Mouse (Mus musculus): ENCODE measurements around the gene Fmc1. TPM values are rescaled to one million over a fixed set of nuclear protein-coding genes. Genes with fewer than 3 reads are reported as not detected.

Gene Fmc1
- polyA plus RNA-seq (2012; rRNA removed): 83.1 and 139 TPM in 2 replicates

DNA sequence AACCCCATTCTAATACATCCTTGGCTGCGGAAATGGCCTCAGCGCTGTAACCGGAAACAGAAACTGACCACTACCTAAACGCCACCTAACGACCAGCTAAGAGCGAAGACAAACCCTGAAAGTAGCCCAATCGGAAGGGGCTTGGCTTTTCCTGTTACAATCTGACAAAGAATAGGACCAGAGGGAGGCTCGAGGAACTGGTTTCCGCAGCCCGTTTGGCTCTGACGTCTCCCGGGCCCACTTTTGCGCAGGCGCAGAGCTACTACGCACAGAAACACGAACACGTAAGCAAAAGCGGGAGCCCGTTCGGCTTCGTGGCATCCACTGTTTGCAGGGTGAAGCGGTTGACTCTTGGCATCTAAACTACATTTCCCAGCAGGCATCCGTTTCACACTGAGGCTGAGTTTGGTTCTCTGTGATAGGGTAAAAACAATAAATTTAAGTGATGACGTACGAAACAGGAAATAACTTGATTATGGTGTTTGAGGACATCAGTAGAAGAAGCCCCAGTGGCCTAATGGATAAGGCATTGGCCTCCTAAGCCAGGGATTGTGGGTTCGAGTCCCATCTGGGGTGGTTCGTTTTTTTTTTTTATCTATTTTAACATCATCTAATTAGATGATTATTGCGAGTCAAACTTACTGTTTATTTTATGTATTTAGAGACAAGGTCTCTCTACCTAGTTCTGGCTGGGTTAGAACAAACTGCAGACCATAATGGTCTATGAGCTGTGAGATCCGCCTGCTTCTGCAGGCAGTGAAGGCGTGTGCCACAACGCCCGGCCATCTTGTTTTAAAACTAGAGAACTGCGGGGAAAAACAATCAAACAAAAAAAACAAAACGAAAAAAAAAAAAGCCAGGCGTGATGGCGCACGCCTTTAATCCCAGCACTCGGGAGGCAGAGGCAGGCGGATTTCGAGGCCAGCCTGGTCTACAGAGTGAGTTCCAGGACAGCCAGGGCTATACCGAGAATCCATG, at the start of gene Fmc1:
Fmc1 (plus strand) TSS at position 75 of the 978 bp plus-strand sequence.
- peak within 1 kb of the TSS; percentile 79 for H3K4me3 ChIP-seq (ENCODE audit: extremely low read depth, insufficient read depth, insufficient read length)
- peak within 1 kb of the TSS; percentile 95 for H3K27ac ChIP-seq (ENCODE audit: insufficient read depth, low read length)
- no peaks in the 10 kb centered on the region for H3K36me3 ChIP-seq (ENCODE audit: control insufficient read depth, insufficient read depth, low read length)
- peak; percentile 95 to 99 for DNase-seq (ENCODE audit: low read depth in 1 of 2, low spot score in 2 of 2)
- WGBS: 2% methylated on average over 41 of the region's 41 CpGs
- H3K27me3 ChIP-seq (ENCODE audit: control insufficient read depth, insufficient read depth, low read length): no peaks in the 10 kb centered on the region
- no peaks in the 10 kb centered on the region for H3K4me1 ChIP-seq (ENCODE audit: control insufficient read depth, insufficient read depth, insufficient read length)
- TF ChIP-seq CTCF (IDR thresholded peaks at IDR 0.05; ENCODE audit: extremely low read depth, insufficient read depth, insufficient read length, insufficient replicate concordance): no peak
- peak; percentile 82 for TF ChIP-seq POLR2A (IDR thresholded peaks at IDR 0.05; ENCODE audit: low read depth, low read length)

DNA sequence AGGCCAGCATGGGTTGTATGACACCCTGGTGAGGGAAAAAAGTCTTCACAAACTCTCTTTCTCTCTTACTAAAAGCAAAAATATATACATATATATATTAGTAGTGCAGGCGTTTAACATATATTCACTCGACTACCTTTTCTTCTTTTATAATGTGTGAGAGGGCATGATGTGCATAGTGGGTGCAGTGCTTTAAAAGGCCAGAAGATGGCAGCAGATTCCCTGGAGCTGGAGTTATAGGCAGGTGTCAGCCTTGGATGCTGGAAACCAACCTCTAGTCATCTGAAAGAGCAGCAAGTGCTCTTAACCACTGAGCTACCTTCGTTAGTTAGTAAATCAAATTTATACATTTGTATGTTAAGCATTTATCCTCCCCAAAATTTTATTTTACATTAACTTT, 40.8 kb upstream of the Fmc1 start:
- no peak overlapping the region for H3K27ac ChIP-seq (ENCODE audit: insufficient read depth, low read length)
- no peaks in the 10 kb centered on the region for H3K4me1 ChIP-seq (ENCODE audit: control insufficient read depth, insufficient read depth, insufficient read length)
- no peak overlapping the region for H3K4me3 ChIP-seq (ENCODE audit: extremely low read depth, insufficient read depth, insufficient read length)
- H3K36me3 ChIP-seq (ENCODE audit: control insufficient read depth, insufficient read depth, low read length): peaks cover 13% of the 10 kb centered on the region
- peak; percentile 15 to 50 for DNase-seq (ENCODE audit: low read depth in 1 of 2, low spot score in 2 of 2)
- WGBS: 84% methylated on average over 3 of the region's 3 CpGs
- H3K27me3 ChIP-seq (ENCODE audit: control insufficient read depth, insufficient read depth, low read length): no peaks in the 10 kb centered on the region
- TF ChIP-seq POLR2A (IDR thresholded peaks at IDR 0.05; ENCODE audit: low read depth, low read length) (no peak), CTCF (IDR thresholded peaks at IDR 0.05; ENCODE audit: extremely low read depth, insufficient read depth, insufficient read length, insufficient replicate concordance) (peak; percentile 65; the same call in 1 of the 2 replicates)

DNA sequence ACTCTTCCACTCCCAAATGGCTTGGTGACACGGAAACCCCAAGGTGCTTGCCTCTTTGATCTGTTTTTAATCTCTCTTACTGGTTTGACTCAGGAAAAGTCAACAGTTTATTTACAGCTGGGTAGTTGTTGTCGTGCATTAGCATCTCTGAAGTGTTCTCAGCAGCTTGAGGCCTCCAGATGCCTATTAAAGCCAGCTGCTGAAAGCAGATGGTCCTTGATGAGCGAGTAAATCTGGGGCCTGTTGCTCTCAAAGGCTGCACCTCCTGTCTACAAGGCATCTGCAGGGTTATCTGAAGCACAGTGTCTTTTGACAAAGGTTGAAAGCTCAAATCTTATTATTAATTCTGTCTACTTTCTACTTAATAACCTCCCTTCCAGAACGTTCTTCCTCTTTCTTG, 37.7 kb upstream of the Fmc1 start:
- H3K36me3 ChIP-seq (ENCODE audit: control insufficient read depth, insufficient read depth, low read length): peaks cover 12% of the 10 kb centered on the region
- no peaks in the 10 kb centered on the region for H3K4me1 ChIP-seq (ENCODE audit: control insufficient read depth, insufficient read depth, insufficient read length)
- H3K27ac ChIP-seq (ENCODE audit: insufficient read depth, low read length): no peak overlapping the region
- DNase-seq (ENCODE audit: low read depth in 1 of 2, low spot score in 2 of 2): no peak
- H3K4me3 ChIP-seq (ENCODE audit: extremely low read depth, insufficient read depth, insufficient read length): no peak overlapping the region
- no peak for TF ChIP-seq POLR2A (IDR thresholded peaks at IDR 0.05; ENCODE audit: low read depth, low read length)
- no peak for TF ChIP-seq CTCF (IDR thresholded peaks at IDR 0.05; ENCODE audit: extremely low read depth, insufficient read depth, insufficient read length, insufficient replicate concordance)
- H3K27me3 ChIP-seq (ENCODE audit: control insufficient read depth, insufficient read depth, low read length): no peaks in the 10 kb centered on the region
- WGBS: 84% methylated on average over 4 of the region's 4 CpGs

DNA sequence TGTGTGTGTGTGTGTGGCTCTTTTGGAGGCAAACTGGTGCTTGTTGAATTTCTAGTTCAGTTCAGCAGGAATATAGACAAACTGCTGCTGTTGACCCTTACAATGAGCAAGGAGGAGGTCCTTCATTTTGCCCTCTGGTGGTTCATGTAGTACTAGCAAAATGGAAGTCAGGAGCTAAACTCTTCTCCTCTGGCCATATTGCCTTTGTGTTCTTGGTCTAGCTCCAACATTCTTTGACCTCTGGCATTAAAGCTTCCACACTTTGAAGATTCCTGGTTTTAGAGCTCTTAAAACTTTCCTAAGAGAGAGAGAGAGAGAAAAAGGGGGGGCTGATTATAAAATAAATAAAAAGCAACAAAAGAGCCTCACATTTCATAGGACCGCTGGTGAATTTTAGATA, 21.2 kb upstream of the Fmc1 start:
- DNase-seq (ENCODE audit: low read depth in 1 of 2, low spot score in 2 of 2): no peak
- H3K36me3 ChIP-seq (ENCODE audit: control insufficient read depth, insufficient read depth, low read length): no peaks in the 10 kb centered on the region
- no peak overlapping the region for H3K4me3 ChIP-seq (ENCODE audit: extremely low read depth, insufficient read depth, insufficient read length)
- WGBS: 96% methylated on average over 1 of the region's 1 CpGs
- no peak for TF ChIP-seq POLR2A (IDR thresholded peaks at IDR 0.05; ENCODE audit: low read depth, low read length)
- no peak for TF ChIP-seq CTCF (IDR thresholded peaks at IDR 0.05; ENCODE audit: extremely low read depth, insufficient read depth, insufficient read length, insufficient replicate concordance)
- H3K4me1 ChIP-seq (ENCODE audit: control insufficient read depth, insufficient read depth, insufficient read length): no peaks in the 10 kb centered on the region
- no peak overlapping the region for H3K27ac ChIP-seq (ENCODE audit: insufficient read depth, low read length)
- no peaks in the 10 kb centered on the region for H3K27me3 ChIP-seq (ENCODE audit: control insufficient read depth, insufficient read depth, low read length)

DNA sequence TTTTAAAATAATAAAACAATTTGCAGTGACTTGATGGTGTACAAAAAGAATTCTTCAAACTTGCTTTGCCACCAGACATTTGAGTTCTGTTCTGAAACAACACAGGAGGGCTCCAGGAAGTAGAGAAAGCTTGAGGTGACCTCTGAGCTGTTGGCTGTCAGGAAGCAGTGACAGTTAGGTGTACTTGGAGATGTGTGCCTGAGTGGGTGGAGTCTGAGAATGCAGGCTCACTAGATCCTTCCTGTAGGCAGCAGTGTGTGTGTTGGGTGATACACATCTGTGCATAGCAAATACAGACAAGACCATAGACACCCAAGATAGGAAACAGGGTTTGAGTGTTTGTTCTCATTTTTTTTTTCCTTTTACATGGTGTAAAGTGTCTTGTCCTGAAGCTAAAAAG, 20.5 kb upstream of the Fmc1 start:
- TF ChIP-seq CTCF (IDR thresholded peaks at IDR 0.05; ENCODE audit: extremely low read depth, insufficient read depth, insufficient read length, insufficient replicate concordance) (no peak), POLR2A (IDR thresholded peaks at IDR 0.05; ENCODE audit: low read depth, low read length) (no peak)
- no peak overlapping the region for H3K27ac ChIP-seq (ENCODE audit: insufficient read depth, low read length)
- no peaks in the 10 kb centered on the region for H3K27me3 ChIP-seq (ENCODE audit: control insufficient read depth, insufficient read depth, low read length)
- DNase-seq (ENCODE audit: low read depth in 1 of 2, low spot score in 2 of 2): no peak
- no peak overlapping the region for H3K4me3 ChIP-seq (ENCODE audit: extremely low read depth, insufficient read depth, insufficient read length)
- no peaks in the 10 kb centered on the region for H3K4me1 ChIP-seq (ENCODE audit: control insufficient read depth, insufficient read depth, insufficient read length)
- H3K36me3 ChIP-seq (ENCODE audit: control insufficient read depth, insufficient read depth, low read length): no peaks in the 10 kb centered on the region

DNA sequence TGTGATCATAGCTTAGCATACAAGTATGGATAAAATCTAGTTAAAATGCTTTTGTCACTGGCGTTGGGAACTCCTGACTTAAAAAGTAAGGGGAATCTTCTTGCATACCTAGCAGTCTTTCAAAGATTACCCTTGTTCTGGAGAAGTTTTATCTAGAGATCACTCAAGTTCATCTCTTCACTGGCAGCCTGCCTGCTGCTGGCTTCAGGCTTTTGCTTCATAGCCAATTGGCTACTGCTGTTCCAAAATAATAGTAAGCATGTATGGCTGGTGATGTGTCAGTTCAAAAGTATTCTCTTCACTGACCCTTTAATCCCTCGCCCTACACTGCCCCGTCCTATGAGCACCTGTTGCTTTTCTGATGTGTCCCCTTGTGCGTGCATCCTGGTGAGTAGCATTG, 18.1 kb upstream of the Fmc1 start:
- no peak overlapping the region for H3K27ac ChIP-seq (ENCODE audit: insufficient read depth, low read length)

DNA sequence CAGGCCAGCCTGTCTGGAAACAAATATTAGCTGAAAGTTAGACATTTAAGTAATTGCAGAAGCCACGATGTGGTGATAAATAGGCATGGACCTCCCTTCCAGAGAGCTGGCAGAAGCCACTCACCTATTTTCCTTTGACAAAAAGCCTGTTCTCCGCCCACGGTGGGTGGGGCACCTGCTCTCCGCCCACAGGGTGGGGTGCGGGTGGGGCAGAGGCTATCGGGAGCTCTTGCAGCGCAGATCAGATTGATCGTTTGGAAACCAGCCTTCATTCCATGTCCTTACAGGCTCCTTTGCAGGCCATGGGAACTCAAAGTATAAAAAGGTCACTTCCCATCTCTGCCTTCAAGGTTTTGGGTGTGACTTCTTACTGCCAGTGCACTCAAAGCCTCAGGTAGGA, 9.5 kb upstream of the Fmc1 start:
- H3K27me3 ChIP-seq (ENCODE audit: control insufficient read depth, insufficient read depth, low read length): no peaks in the 10 kb centered on the region
- H3K36me3 ChIP-seq (ENCODE audit: control insufficient read depth, insufficient read depth, low read length): no peaks in the 10 kb centered on the region; the same call in 1 of the 2 replicates
- H3K4me1 ChIP-seq (ENCODE audit: control insufficient read depth, insufficient read depth, insufficient read length): no peaks in the 10 kb centered on the region
- TF ChIP-seq POLR2A (IDR thresholded peaks at IDR 0.05; ENCODE audit: low read depth, low read length) (no peak), CTCF (IDR thresholded peaks at IDR 0.05; ENCODE audit: extremely low read depth, insufficient read depth, insufficient read length, insufficient replicate concordance) (no peak)
- 47% methylated on average over 8 of the region's 8 CpGs for WGBS
- DNase-seq (ENCODE audit: low read depth in 1 of 2, low spot score in 2 of 2): no peak
- H3K27ac ChIP-seq (ENCODE audit: insufficient read depth, low read length): no peak overlapping the region
- H3K4me3 ChIP-seq (ENCODE audit: extremely low read depth, insufficient read depth, insufficient read length): no peak overlapping the region

More for the DNA sequence above, 18.1 kb upstream of the Fmc1 start:
- Histone ChIP-seq H3K36me3 (ENCODE audit: control insufficient read depth, insufficient read depth, low read length) (no peaks in the 10 kb centered on the region), H3K27me3 (ENCODE audit: control insufficient read depth, insufficient read depth, low read length) (no peaks in the 10 kb centered on the region), H3K4me3 (ENCODE audit: extremely low read depth, insufficient read depth, insufficient read length) (no peak overlapping the region), H3K4me1 (ENCODE audit: control insufficient read depth, insufficient read depth, insufficient read length) (no peaks in the 10 kb centered on the region)
- no peak for DNase-seq (ENCODE audit: low read depth in 1 of 2, low spot score in 2 of 2)
- 92% methylated on average over 4 of the region's 4 CpGs for WGBS
- no peak for TF ChIP-seq CTCF (IDR thresholded peaks at IDR 0.05; ENCODE audit: extremely low read depth, insufficient read depth, insufficient read length, insufficient replicate concordance)
- no peak for TF ChIP-seq POLR2A (IDR thresholded peaks at IDR 0.05; ENCODE audit: low read depth, low read length)
